Mouse (Mus musculus): Measurements from ENCODE around the gene Mettl7a2.
"Not testable (repeated sequence)": the region's sequence is repeated elsewhere in the genome, so short reads cannot be mapped to it uniquely, and the experiment has no call there.

Mettl7a2 gene

GRCm38 (mm10) chr15:100352711-100353250 lies at the start of gene Mettl7a2, which contains the start of gene Methig1:
Gene Mettl7a2 (plus strand): TSS chr15:100353200.
Gene Methig1 (plus strand): TSS chr15:100353149.
- DNase-seq, result peak in 1 of 2 experiments; percentile 65

DNA sequence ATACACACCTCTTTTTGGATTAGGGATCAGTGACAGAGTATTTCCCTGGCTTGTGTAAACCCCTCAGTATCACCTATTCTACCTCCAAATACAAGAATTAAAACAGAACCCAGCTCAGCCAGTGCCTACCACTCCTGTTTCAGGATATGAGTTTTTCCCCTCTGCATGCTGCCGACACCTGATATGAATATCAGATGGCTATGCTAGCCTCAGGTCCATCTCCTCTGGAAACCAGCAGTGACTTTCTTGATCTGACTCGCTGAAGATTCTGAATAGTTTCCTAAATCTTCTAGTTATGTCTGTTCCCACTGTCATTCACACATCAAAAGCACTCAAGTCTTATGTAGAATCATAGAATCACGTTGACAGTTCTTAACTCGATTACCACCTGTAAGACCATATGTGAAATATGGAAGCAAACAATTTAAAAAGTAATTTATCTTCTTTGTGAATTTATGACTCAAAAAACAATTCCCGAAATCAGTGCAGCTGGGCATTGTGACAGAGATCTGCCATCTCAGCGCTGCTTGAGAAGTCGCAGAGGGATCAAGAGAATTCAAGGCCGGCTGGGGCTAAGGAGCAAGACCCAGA lies 49.5 kb upstream of the Mettl7a2 start:
- DNase-seq, result no peak

GRCm38 (mm10) chr15:100304019-100304991 lies 48.7 kb upstream of the Mettl7a2 start, which contains the start of gene Mettl7a1:
Gene Mettl7a1 (plus strand): TSS chr15:100304140.
- DNase-seq, result peak; percentile 91 to 94

GRCm38 (mm10) chr15:100306201-100306600 lies 46.8 kb upstream of the Mettl7a2 start:
- no peak for DNase-seq

DNA sequence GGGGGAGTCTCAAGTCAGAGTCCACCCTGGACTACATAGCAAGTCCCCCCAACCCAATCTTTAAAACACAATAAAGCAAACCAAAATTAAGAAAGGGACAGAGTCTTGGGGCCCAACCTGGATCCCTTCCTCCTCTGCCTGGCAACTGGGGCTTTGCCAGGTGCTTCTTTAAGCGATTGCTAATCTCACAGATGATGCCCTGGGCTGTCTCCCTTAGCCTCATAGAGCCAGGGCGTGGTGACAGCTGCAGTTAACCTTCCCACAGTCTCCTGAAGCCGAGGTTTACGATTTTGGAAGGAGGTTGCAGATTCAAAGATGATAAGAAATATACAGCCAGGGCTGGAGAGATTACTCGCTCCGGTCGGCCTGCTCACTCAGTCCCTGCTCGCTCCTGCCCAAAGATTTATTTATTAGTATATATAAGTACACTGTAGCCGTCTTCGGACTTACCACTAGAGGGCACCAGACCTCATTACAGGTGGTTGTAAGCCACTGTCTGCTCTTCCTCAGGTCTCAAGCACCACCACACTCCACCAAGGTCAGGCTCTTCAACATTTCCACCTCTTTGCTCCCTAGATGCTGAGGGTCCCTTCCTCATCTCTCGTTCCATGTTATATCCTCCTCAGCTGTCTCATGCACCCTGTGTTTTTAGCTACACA lies 45.4 kb upstream of the Mettl7a2 start:
- peak; percentile 69 to 71 for DNase-seq

DNA sequence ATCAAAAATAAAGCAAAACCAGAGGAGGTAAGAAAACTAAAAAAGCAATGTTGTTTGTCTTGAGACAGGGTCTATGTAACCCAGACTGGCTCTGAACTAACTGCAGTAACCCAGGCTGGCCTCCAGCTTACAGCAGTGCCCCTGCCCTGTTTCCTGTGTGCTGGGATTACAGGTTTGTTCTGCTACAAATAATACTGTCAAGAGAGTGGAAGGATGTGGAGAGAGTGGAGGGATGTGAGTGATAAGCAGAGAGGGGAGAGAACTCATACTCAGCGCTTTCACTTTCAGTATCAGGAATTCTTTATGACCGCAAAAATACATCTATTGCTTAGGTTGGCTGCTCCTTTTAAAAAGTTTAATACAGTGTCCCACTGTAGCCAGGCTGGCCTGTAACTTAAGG lies 40.7 kb upstream of the Mettl7a2 start:
- DNase-seq, result no peak

GRCm38 (mm10) chr15:100314448-100315145 lies 38.4 kb upstream of the Mettl7a2 start:
- no peak for DNase-seq

- peak; percentile 32 to 66 for DNase-seq
These were observed 34.9 kb upstream of the Mettl7a2 start for GRCm38 (mm10) chr15:100318014-100318671.

- no peak for DNase-seq
These were observed 33.1 kb upstream of the Mettl7a2 start for GRCm38 (mm10) chr15:100319884-100320283.

DNA sequence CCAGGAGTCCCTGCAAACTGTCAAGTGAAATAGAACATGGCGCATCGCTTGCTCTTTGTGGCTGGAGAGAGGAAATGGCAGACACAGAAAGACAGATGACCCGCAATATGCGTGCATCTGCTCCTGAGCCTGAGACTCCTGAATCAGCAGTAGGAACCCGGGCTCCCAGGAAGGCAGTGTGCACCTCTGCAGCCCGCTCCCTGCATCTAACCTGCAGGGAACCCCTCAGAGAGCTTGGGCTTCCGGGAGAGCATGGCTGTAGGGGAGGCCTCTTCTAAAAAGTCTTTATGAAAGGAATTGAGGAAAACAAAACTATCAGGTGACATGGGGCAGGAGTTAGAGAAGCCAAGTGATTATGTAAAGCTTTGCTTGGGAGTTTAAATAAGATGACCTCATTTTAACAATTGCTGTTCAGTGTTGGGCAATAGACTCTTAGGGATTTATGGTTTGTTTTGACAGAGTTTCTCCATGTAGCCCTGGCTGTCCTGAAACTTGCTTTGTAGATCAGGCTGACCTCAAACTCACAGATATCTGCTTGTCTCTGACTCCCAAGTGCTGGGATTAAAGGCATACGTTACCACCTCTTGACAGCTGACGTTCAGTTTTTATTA lies 32.6 kb upstream of the Mettl7a2 start:
- DNase-seq, result no peak

GRCm38 (mm10) chr15:100321134-100321533 lies 31.9 kb upstream of the Mettl7a2 start:
- peak; percentile 86 to 92 for DNase-seq

- DNase-seq, result peak in 1 of 2 experiments; percentile 32
These were observed 28.9 kb upstream of the Mettl7a2 start for GRCm38 (mm10) chr15:100324021-100324591.

DNA sequence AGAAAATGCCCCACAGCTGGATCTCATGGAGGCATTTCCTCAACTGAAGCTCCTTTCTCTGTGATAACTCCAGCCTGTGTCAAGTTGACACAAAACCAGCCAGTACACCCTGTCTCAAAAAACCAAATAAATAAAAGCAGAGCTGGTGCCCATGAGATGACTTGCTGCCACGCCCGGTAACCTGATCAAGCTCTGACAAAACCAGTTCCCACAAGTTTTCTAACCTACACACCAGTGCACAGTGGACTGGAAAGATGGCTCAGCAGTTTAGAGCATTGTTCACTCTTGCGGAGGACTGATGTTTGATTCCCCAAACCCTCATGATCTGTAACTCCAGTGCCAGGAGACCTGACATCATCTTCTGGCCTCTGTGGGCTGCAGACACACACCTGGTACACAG lies 27.8 kb upstream of the Mettl7a2 start:
- no peak for DNase-seq

DNA sequence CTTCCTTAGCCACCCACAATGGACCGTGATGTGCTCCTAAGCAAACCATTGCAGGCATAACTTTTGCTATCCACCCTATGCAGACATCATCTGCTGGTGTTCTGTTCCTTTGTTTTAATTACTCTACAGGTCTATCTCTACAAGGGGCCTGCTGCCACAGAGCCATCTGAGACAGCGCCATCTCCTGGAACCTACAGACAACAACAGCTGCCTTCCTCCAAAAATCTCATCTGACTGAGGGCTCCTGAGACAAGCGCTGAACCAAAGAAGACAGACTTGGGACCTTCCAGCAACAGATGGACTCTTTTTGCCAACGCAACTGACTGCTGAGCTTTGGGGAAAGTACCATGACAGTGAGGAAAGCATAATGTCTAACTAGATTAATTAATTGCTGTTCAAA lies 24.9 kb upstream of the Mettl7a2 start:
- peak in 1 of 2 experiments; percentile 39 for DNase-seq

DNA sequence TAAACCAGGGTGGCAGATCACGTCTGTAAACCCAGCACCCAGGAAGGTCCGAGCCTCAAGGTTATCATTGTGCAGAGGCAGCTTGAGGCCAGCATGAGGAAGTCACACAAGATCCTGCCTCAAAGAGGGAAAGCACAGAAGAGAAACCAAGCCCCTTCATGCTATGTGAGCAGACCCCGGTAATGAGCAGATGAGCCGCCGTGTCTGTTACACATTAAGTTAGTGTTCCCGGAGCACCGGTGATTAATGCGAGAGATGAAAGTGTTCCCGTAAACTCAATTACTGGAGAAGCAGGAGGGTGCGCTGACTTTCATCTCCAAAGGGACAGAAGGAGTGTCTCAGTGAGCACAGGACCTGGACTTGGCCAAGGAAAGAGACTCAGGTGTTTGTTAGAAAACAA lies 23.7 kb upstream of the Mettl7a2 start:
- DNase-seq, result not testable (repeated sequence)

GRCm38 (mm10) chr15:100330739-100331138 lies 22.3 kb upstream of the Mettl7a2 start:
- DNase-seq, result no peak

- not testable (repeated sequence) for DNase-seq
These were observed 20.7 kb upstream of the Mettl7a2 start for GRCm38 (mm10) chr15:100332077-100332961.

DNA sequence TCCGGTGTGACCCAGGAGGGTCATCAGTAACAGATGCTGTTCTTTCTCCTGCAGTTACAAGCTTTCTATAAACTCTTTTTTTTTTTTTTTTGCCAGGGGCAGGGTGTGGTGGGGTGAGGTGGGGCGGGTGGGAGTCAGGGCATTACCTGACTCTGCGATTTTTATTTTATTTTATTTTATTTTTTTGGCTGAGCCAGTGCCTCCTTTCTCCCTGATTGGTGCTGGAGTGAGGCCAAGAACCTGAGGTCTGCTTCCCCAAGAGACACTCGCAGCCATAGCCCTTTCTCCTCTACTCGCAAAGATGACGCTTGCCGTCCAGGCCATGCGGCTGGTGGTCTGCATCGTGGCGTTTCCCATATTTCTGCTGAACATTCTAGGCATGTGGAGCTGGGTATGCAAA lies 18.4 kb upstream of the Mettl7a2 start, which contains the start of gene Mettl7a3:
Gene Mettl7a3 (plus strand): TSS at position 301 of the 400 bp plus-strand sequence.
- DNase-seq, result no peak

GRCm38 (mm10) chr15:100337328-100337727 lies 15.7 kb upstream of the Mettl7a2 start:
- DNase-seq, result not testable (repeated sequence)

DNA sequence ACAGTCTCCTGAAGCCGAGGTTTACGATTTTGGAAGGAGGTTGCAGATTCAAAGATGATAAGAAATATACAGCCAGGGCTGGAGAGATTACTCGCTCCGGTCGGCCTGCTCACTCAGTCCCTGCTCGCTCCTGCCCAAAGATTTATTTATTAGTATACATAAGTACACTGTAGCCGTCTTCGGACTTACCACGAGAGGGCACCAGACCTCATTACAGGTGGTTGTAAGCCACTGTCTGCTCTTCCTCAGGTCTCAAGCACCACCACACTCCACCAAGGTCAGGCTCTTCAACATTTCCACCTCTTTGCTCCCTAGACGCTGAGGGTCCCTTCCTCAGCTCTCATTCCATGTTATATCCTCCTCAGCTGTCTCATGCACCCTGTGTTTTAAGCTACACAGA lies 15.2 kb upstream of the Mettl7a2 start:
- peak; percentile 82 to 90 for DNase-seq

All from kidney, postnatal 25 days (tissue).